8 mouse cellular contexts compared by ENCODE assay signal in genomic region chr12:69759267-69759885, GRCm38 (mm10). TPM values are rescaled to one million over a fixed set of nuclear protein-coding genes. Genes with fewer than 3 reads are reported as not detected.
DNase-seq lines count a peak whose midpoint lies in the region; ATAC-seq and TF ChIP-seq lines count a peak whose summit lies in the region.

No protein-coding gene starts in this region.

- H3K36me3 ChIP-seq in forebrain, embryonic 11.5 days (ENCODE audit: control insufficient read depth, insufficient read depth, low read length), result no peaks in the 10 kb centered on the region
- H3K36me3 ChIP-seq in forebrain, postnatal 0 days (ENCODE audit: insufficient read depth), result no peaks in the 10 kb centered on the region
- H3K36me3 ChIP-seq in lung, embryonic 16.5 days (ENCODE audit: control insufficient read depth, insufficient read depth, low read length), result no peaks in the 10 kb centered on the region
- H3K36me3 ChIP-seq in limb, embryonic 12.5 days, result no peaks in the 10 kb centered on the region

- H3K27me3 ChIP-seq in forebrain, embryonic 11.5 days (ENCODE audit: control insufficient read depth, insufficient read depth, low read length), result no peaks in the 10 kb centered on the region
- H3K27me3 ChIP-seq in forebrain, postnatal 0 days (ENCODE audit: insufficient read depth, low read length), result no peaks in the 10 kb centered on the region
- no peaks in the 10 kb centered on the region for H3K27me3 ChIP-seq in lung, embryonic 16.5 days (ENCODE audit: control insufficient read depth, insufficient read depth, low read depth, low read length)
- H3K27me3 ChIP-seq in limb, embryonic 12.5 days, result no peaks in the 10 kb centered on the region

- no peak for ATAC-seq in forebrain, embryonic 11.5 days (replicated peaks; ENCODE audit: low FRiP score)
- ATAC-seq in forebrain, postnatal 0 days, result no peak
- no peak for ATAC-seq in lung, embryonic 16.5 days (ENCODE audit: low read depth)
- no peak for ATAC-seq in limb, embryonic 12.5 days (ENCODE audit: insufficient number of reproducible peaks, insufficient read depth, low FRiP score, low TSS enrichment, low read depth)
- ATAC-seq in activated CD4-positive, CD25-positive, alpha-beta regulatory T cell, adult 4 months, result no peak

- H3K27ac ChIP-seq in forebrain, embryonic 11.5 days (ENCODE audit: low read depth, low read length), result no peak overlapping the region
- no peak overlapping the region for H3K27ac ChIP-seq in forebrain, postnatal 0 days (ENCODE audit: low read depth, low read length)
- peak overlapping the region; percentile 97 for H3K27ac ChIP-seq in lung, embryonic 16.5 days (ENCODE audit: low read length)
- H3K27ac ChIP-seq in limb, embryonic 12.5 days, result peak overlapping the region; percentile 60; the same call in 1 of the 2 replicates
- no peak overlapping the region; the same call in 1 of the 2 replicates for H3K27ac ChIP-seq in gastrocnemius, adult 2 months

- intact Hi-C loops in gastrocnemius, adult 2 months (cut with DNase I), result loop anchor here (5.0 to 10.0 kb wide), 4 partner anchors 33 to 385 kb away; partner anchors contain the start of gene Cdkl1

- WGBS in forebrain, embryonic 11.5 days, result 62% methylated on average over 7 of the region's 7 CpGs
- 63% methylated on average over 7 of the region's 7 CpGs for WGBS in forebrain, postnatal 0 days
- 21% methylated on average over 7 of the region's 7 CpGs for WGBS in lung, embryonic 16.5 days
- WGBS in lung, adult 2 months, result 39% methylated on average over 7 of the region's 7 CpGs
- 20% methylated on average over 7 of the region's 7 CpGs for WGBS in limb, embryonic 12.5 days

- 0 out of 2 replicates have a peak overlapping the region, but pooled peaks have one; percentile 7 for H3K9ac ChIP-seq in forebrain, embryonic 11.5 days (ENCODE audit: low read length)
- no peak overlapping the region for H3K9ac ChIP-seq in forebrain, postnatal 0 days
- H3K9ac ChIP-seq in lung, embryonic 16.5 days (ENCODE audit: low read length), result peak overlapping the region; percentile 36; the same call in 1 of the 2 replicates
- no peak overlapping the region for H3K9ac ChIP-seq in limb, embryonic 12.5 days (replicated peaks)

- TF ChIP-seq POLR2A in lung, adult 2 months (IDR thresholded peaks at IDR 0.05; ENCODE audit: borderline replicate concordance, extremely low read depth, low read depth, low read length), result no peak

- H3K4me3 ChIP-seq in forebrain, embryonic 11.5 days (ENCODE audit: low read depth, low read length), result no peak overlapping the region
- no peak overlapping the region for H3K4me3 ChIP-seq in forebrain, postnatal 0 days (ENCODE audit: low read depth, low read length)
- H3K4me3 ChIP-seq in lung, embryonic 16.5 days (ENCODE audit: low read length), result peak overlapping the region; percentile 44; the same call in 1 of the 2 replicates
- H3K4me3 ChIP-seq in lung, adult 2 months (replicated peaks; ENCODE audit: extremely low read depth, low read depth, low read length), result no peak overlapping the region
- no peak overlapping the region for H3K4me3 ChIP-seq in limb, embryonic 12.5 days (replicated peaks)
- no peak overlapping the region for H3K4me3 ChIP-seq in gastrocnemius, adult 2 months

- H3K9me3 ChIP-seq in forebrain, embryonic 11.5 days (ENCODE audit: control insufficient read depth, low read length), result no peaks in the 10 kb centered on the region
- H3K9me3 ChIP-seq in forebrain, postnatal 0 days (ENCODE audit: low read length), result no peaks in the 10 kb centered on the region
- H3K9me3 ChIP-seq in lung, embryonic 16.5 days (ENCODE audit: control insufficient read depth, low read length), result no peaks in the 10 kb centered on the region
- H3K9me3 ChIP-seq in limb, embryonic 12.5 days, result no peaks in the 10 kb centered on the region

- no peak overlapping the region for H3K4me2 ChIP-seq in forebrain, embryonic 11.5 days (ENCODE audit: low read depth, low read length, severe bottlenecking)
- no peak overlapping the region for H3K4me2 ChIP-seq in forebrain, postnatal 0 days (ENCODE audit: low read depth)
- peak overlapping the region; percentile 88 for H3K4me2 ChIP-seq in lung, embryonic 16.5 days (ENCODE audit: low read depth, low read length)
- no peak overlapping the region for H3K4me2 ChIP-seq in limb, embryonic 12.5 days

- no peak for TF ChIP-seq CTCF in forebrain, postnatal 0 days (IDR thresholded peaks at IDR 0.05; ENCODE audit: low read depth)
- no peak for TF ChIP-seq CTCF in lung, adult 2 months (IDR thresholded peaks at IDR 0.05; ENCODE audit: insufficient read depth, low read length)
- TF ChIP-seq CTCF in gastrocnemius, adult 2 months (IDR thresholded peaks at IDR 0.05), result no peak

- peaks cover 2% of the 10 kb centered on the region; the same call in 1 of the 2 replicates for H3K4me1 ChIP-seq in forebrain, embryonic 11.5 days (replicated peaks; ENCODE audit: control insufficient read depth, insufficient read depth, low read length)
- H3K4me1 ChIP-seq in forebrain, postnatal 0 days (ENCODE audit: insufficient read depth), result peaks cover 11% of the 10 kb centered on the region; the same call in 1 of the 2 replicates
- H3K4me1 ChIP-seq in lung, embryonic 16.5 days (replicated peaks; ENCODE audit: control insufficient read depth, insufficient read depth, low read length), result peaks cover 35% of the 10 kb centered on the region
- peaks cover 3% of the 10 kb centered on the region for H3K4me1 ChIP-seq in lung, adult 2 months (ENCODE audit: control insufficient read depth, insufficient read depth, low read length)
- peaks cover 27% of the 10 kb centered on the region for H3K4me1 ChIP-seq in limb, embryonic 12.5 days (replicated peaks)

- no peak for DNase-seq in forebrain, embryonic 11.5 days (ENCODE audit: low spot score)
- DNase-seq in forebrain, postnatal 0 days, result no peak
- DNase-seq in lung, adult 2 months, result no peak
- peak; percentile 59 to 74 for DNase-seq in spleen, postnatal 4 days (ENCODE audit: low spot score in 2 of 2)
- DNase-seq in gastrocnemius, adult 2 months, result no peak

RNA-seq across cellular contexts. Expression of gene Cdkl1, which starts 31.7 kb away (rescaled TPM):
- polyA plus RNA-seq in forebrain, embryonic 11.5 days (2014; fragmentation: Nextera tagmentation; extraction: Ambion mirVana), result 0.31 and 0.81 TPM in 2 replicates
- total RNA-seq in forebrain, postnatal 0 days (2014; rRNA removed), result 30.8 and 35.7 TPM in 2 replicates
- 13.7 and 16.9 TPM in 2 replicates for polyA plus RNA-seq in forebrain, postnatal 0 days (2015; fragmentation: Nextera tagmentation; extraction: Ambion mirVana)
- polyA plus RNA-seq in lung, embryonic 16.5 days (2015; fragmentation: Nextera tagmentation; extraction: Ambion mirVana), result 1.3 and 2.0 TPM in 2 replicates
- polyA plus RNA-seq in lung, adult 2 months (2012; rRNA removed), result 1.3 and 1.8 TPM in 2 replicates
- 0.88 and 1.2 TPM in 2 replicates for polyA plus RNA-seq in limb, embryonic 12.5 days (2016; fragmentation: Nextera tagmentation; extraction: Ambion mirVana)
- 1 to 10 TPM in 1 of 2 experiments, under 1 TPM in 1; 0.69 to 1.3 TPM for total RNA-seq in gastrocnemius, adult 2 months (2021)
- polyA plus RNA-seq in activated CD4-positive, CD25-positive, alpha-beta regulatory T cell, adult 4 months (2017; shearing (Covaris generic)), result not detected

RNA-seq across cellular contexts. Expression of gene Atp5s, which starts 34.6 kb away (rescaled TPM):
- polyA plus RNA-seq in forebrain, embryonic 11.5 days (2014; fragmentation: Nextera tagmentation; extraction: Ambion mirVana), result 18.9 and 23.6 TPM in 2 replicates
- 16.1 and 19.9 TPM in 2 replicates for total RNA-seq in forebrain, postnatal 0 days (2014; rRNA removed)
- 23.0 and 25.7 TPM in 2 replicates for polyA plus RNA-seq in forebrain, postnatal 0 days (2015; fragmentation: Nextera tagmentation; extraction: Ambion mirVana)
- polyA plus RNA-seq in lung, embryonic 16.5 days (2015; fragmentation: Nextera tagmentation; extraction: Ambion mirVana), result 35.3 and 36.4 TPM in 2 replicates
- polyA plus RNA-seq in lung, adult 2 months (2012; rRNA removed), result 12.4 and 14.2 TPM in 2 replicates
- polyA plus RNA-seq in limb, embryonic 12.5 days (2016; fragmentation: Nextera tagmentation; extraction: Ambion mirVana), result 28.1 and 33.4 TPM in 2 replicates
- total RNA-seq in gastrocnemius, adult 2 months (2021), result 10 to 100 TPM; 20.1 to 24.4 TPM
- polyA plus RNA-seq in activated CD4-positive, CD25-positive, alpha-beta regulatory T cell, adult 4 months (2017; shearing (Covaris generic)), result 10 to 100 TPM in 1 of 2 experiments, 1 to 10 TPM in 1; 9.2 to 14.0 TPM

RNA-seq across cellular contexts. Expression of gene L2hgdh, which starts 34.7 kb away (rescaled TPM):
- 16.3 TPM in 2 replicates for polyA plus RNA-seq in forebrain, embryonic 11.5 days (2014; fragmentation: Nextera tagmentation; extraction: Ambion mirVana)
- total RNA-seq in forebrain, postnatal 0 days (2014; rRNA removed), result 12.3 and 13.3 TPM in 2 replicates
- 5.7 and 8.5 TPM in 2 replicates for polyA plus RNA-seq in forebrain, postnatal 0 days (2015; fragmentation: Nextera tagmentation; extraction: Ambion mirVana)
- 14.3 and 15.5 TPM in 2 replicates for polyA plus RNA-seq in lung, embryonic 16.5 days (2015; fragmentation: Nextera tagmentation; extraction: Ambion mirVana)
- 1.6 and 3.9 TPM in 2 replicates for polyA plus RNA-seq in lung, adult 2 months (2012; rRNA removed)
- 19.6 and 22.3 TPM in 2 replicates for polyA plus RNA-seq in limb, embryonic 12.5 days (2016; fragmentation: Nextera tagmentation; extraction: Ambion mirVana)
- total RNA-seq in gastrocnemius, adult 2 months (2021), result 10 to 100 TPM; 38.7 to 39.6 TPM
- polyA plus RNA-seq in activated CD4-positive, CD25-positive, alpha-beta regulatory T cell, adult 4 months (2017; shearing (Covaris generic)), result 1 to 10 TPM; 2.4 to 3.7 TPM

Comparison
In these comparisons a context has a peak if more than half of its experiments do, and no peak if none do; other contexts are left out.
1. H3K9ac ChIP-seq: peak in forebrain, embryonic 11.5 days (single experiment) and lung, embryonic 16.5 days (single experiment); none in forebrain, postnatal 0 days (single experiment) and limb, embryonic 12.5 days (single experiment).
2. DNase-seq: peak in spleen, postnatal 4 days (2 of 2); none in forebrain, embryonic 11.5 days (single experiment), forebrain, postnatal 0 days (single experiment), lung, adult 2 months (single experiment) and gastrocnemius, adult 2 months (single experiment).
3. H3K27ac ChIP-seq: peak in lung, embryonic 16.5 days (single experiment) and limb, embryonic 12.5 days (single experiment); none in forebrain, embryonic 11.5 days (single experiment), forebrain, postnatal 0 days (single experiment) and gastrocnemius, adult 2 months (single experiment).